Mouse (Mus musculus): ENCODE data around the gene Olfr1214.
"Not testable (repeated sequence)": the region's sequence is repeated elsewhere in the genome, so short reads cannot be mapped to it uniquely, and the experiment has no call there.

The Olfr1214 gene

GRCm38 (mm10) chr2:88992553-88992952, at the start of gene Olfr1214:
TSS of gene Olfr1214 (minus strand) at chr2:88992653.
- no peak for DNase-seq

- no peak for DNase-seq
Observed at GRCm38 (mm10) chr2:89031965-89032364, 39.5 kb upstream of the Olfr1214 start, which contains the start of gene Olfr1217. TSS of gene Olfr1217 (minus strand) at chr2:89032065.

- DNase-seq, result not testable (repeated sequence)
Observed at GRCm38 (mm10) chr2:89021436-89021835, 29.0 kb upstream of the Olfr1214 start.

DNA sequence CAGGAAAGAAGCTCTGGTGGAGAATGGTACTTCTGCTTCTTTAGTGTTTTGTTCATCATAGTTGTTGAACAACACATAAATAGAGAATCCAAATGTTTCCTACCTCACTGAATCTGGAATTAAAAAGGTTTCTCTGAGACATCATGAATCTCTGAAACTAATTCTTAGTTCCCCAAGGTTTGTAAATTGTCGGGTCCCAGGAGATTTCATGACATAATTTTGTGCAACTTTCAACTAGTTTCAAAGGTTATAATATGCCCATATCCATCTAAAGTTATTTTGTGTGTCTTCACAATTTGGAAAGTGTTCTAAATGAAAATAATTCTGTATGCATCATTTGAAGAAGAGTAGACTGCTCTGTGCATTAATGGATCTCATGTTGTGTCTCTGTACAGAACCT, 25.8 kb upstream of the Olfr1214 start, which contains the start of gene Olfr1216:
Gene Olfr1216, minus strand, starts transcription at position 101 of the 400 bp plus-strand sequence.
- DNase-seq, result no peak

DNA sequence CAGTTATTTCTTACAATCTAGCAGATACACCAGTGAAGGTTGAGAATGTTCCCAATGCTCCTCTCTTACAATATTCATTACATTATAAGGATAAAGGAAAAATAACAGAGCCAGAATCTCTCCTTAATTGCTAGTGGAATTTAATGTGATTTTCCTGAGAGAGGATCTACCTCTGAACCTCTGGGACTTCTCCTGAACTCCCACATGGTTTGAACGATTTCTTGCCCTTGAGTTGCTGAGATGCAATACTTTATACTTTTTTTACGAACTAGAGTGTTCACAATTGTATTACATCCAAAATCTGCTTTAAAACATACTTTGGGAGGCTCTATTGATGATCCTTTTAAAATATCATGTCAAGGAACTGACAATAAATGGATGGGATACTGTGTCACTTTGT, 14.4 kb upstream of the Olfr1214 start, which contains the start of gene Olfr1215:
Gene Olfr1215, minus strand, starts transcription at position 101 of the 400 bp plus-strand sequence.
- DNase-seq, result no peak

DNA sequence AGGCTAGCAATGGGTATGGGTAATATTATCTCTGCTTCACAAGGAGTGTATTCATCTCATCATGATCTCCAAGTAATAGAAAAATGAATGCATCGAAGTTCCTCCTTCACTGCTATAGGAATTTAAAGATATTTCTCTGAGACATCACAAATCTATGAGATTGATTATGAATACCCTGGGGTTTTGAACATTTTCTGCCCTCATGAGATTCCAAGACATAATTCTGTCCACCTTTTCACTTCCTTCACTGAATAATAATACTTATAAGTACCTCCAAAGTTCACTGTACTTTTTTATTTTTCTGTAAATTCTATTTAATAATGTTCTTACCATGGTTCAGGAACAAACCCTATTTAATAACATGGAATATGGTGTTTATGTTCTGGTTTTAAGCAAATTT, 12.3 kb downstream of the Olfr1214 start, which contains the start of gene Gm13762:
Gene Gm13762, minus strand, starts transcription at position 101 of the 400 bp plus-strand sequence.
- no peak for DNase-seq

DNA sequence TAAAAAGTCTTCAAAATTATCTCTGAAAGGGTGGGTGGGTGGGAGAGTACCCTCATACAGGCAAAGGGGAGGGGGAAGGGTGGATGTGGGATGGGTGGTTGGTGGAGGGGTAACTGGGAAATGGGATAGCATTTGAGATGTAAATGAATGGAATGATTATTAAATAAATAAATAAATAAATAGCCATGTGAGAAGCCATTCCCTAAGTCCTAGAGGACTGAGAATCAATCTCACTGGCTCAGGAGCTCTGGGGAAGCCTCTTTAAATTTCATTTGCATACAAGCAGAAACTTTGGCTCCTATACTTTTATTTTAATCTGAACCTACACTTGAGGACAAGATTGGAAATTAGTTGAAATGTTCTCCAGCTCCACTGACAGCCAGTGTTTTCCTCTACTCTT, 38.8 kb downstream of the Olfr1214 start, which contains the start of gene Olfr1212:
Gene Olfr1212, plus strand, starts transcription at position 301 of the 400 bp plus-strand sequence.
- DNase-seq, result no peak

DNA sequence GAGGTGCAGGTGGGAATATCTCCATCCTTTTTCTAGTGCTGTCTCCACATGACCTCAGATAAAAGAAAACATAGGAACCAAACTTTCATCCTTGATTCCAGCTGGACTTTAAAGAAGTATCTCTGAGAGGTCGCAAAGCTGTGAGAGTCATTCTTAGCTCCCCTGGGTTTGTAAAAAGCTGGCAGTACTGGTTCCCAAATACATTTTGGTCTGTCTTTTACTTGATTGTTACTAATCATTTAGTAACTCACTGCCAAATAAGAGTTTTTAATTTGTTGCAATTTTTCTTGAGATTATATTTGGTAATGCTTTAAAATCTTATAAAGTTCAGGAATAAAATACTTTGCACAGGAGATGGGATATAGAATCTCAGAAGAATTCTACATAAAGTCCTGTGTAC, 54.4 kb downstream of the Olfr1214 start, which contains the start of gene Olfr1211:
Gene Olfr1211, minus strand, starts transcription at position 101 of the 400 bp plus-strand sequence.
- DNase-seq, result no peak

Data from lung, postnatal 10 days (tissue).